Mouse (Mus musculus) midbrain, embryonic 14.5 days (tissue): ENCODE results near the gene Aim2. TPM values are rescaled to one million over a fixed set of nuclear protein-coding genes. Genes with fewer than 3 reads are reported as not detected.
A peak's percentile ranks its signal among the peaks of the same experiment; 100 is the strongest.

Source experiments
- ATAC-seq: fragments of 200-750 bp; cut with Nextera tagmentation; 2 replicates; pipeline ENCODE4 v1.8.0; 2017; ENCODE audit warnings: moderate number of reproducible peaks, moderate library complexity; ENCODE audit not compliant: low FRiP score, low TSS enrichment
- DNase-seq: peaks from one replicate; pipeline ENCODE4 v3.0.0-alpha.2; 2015
- H3K27ac ChIP-seq: fragments of 300-500 bp; sonication (generic); replicated peaks from 2 replicates; pipeline ENCODE4 v1.5.1; 2014; ENCODE audit warnings: mild to moderate bottlenecking, low read depth, low read length, moderate library complexity
- H3K27me3 ChIP-seq: fragments of 300-500 bp; sonication (generic); 2 replicates; pipeline ENCODE4 v1.6.1; 2014; ENCODE audit warnings: low read length, control low read depth, mixed read lengths; ENCODE audit not compliant: control insufficient read depth, insufficient read depth
- H3K36me3 ChIP-seq: fragments of 300-500 bp; sonication (generic); 2 replicates; pipeline ENCODE4 v1.6.1; 2014; ENCODE audit warnings: low read length, control low read depth; ENCODE audit not compliant: control insufficient read depth, insufficient read depth
- H3K4me1 ChIP-seq: fragments of 300-500 bp; sonication (generic); 2 replicates; pipeline ENCODE4 v1.6.1; 2014; ENCODE audit warnings: mild to moderate bottlenecking, antibody characterized with exemption, low read length, control low read depth; ENCODE audit not compliant: control insufficient read depth, insufficient read depth
- H3K4me2 ChIP-seq: fragments of 300-500 bp; sonication (generic); 2 replicates; pipeline ENCODE4 v1.6.1; 2014; ENCODE audit warnings: mild to moderate bottlenecking, low read length, moderate library complexity
- H3K4me3 ChIP-seq: fragments of 300-500 bp; sonication (generic); replicated peaks from 2 replicates; pipeline ENCODE4 v1.5.1; 2014; ENCODE audit warnings: low read depth, low read length
- H3K9ac ChIP-seq: fragments of 300-500 bp; sonication (generic); replicated peaks from 2 replicates; pipeline ENCODE4 v1.6.1; 2014; ENCODE audit warnings: mild to moderate bottlenecking, low read length, moderate library complexity
- H3K9me3 ChIP-seq: fragments of 300-500 bp; sonication (generic); 2 replicates; pipeline ENCODE4 v1.6.1; 2016; ENCODE audit warnings: low read length, control low read depth, mixed read lengths; ENCODE audit not compliant: control insufficient read depth
- WGBS: fragments of 180-500 bp; shearing (Covaris S2); extraction: QIAGEN DNeasy Blood & Tissue Kit; methylation state at CpG from one replicate; pipeline ENCODE4 v1.1.7; 2014; 5-methylcytosine and 5-hydroxymethylcytosine counted together
- polyA plus RNA-seq: library from polyadenylated mRNA; unstranded; fragments of >200 nt; fragmentation: Nextera tagmentation; extraction: Ambion mirVana; gene quantifications from 2 replicates; pipeline ENCODE4 v1.2.1, GENCODE M21; 2014

Aim2 gene
- polyA plus RNA-seq, 1 experiment from 2014 or later: 2.4 TPM

DNA sequence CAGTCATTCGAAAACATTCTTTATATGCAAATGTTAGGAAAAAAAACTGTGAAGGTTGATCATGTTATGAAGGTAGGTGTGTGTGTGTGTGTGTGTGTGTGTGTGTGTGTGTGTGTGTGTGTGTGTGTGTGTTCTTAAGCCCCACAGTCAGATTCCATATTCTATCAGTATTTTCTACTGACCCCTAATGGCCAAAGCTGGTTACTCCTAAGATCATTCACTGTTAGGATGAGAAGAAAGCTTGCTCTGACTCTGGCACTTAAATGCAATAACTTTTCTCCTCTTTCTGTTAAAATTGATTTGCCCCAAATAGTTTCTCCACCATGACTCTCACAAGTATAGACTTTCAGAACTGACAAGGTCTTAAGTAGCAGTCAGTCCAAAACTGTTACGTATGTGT, 6.0 kb downstream of the Aim2 start:
- H3K4me1 ChIP-seq: peaks cover 22% of the 10 kb centered on the region; the same call in 1 of the 2 replicates
- H3K4me2 ChIP-seq: no peak overlapping the region
- WGBS: 89% methylated on average over 2 of the region's 2 CpGs
- DNase-seq (peak; percentile 57), ATAC-seq (no peak)
- H3K9ac ChIP-seq: no peak overlapping the region
- H3K36me3 ChIP-seq: 0 out of 2 replicates have a peak, but pooled peaks cover 3% of the 10 kb centered on the region
- no peaks in the 10 kb centered on the region for H3K27me3 ChIP-seq
- no peak overlapping the region for H3K27ac ChIP-seq
- no peak overlapping the region for H3K4me3 ChIP-seq
- H3K9me3 ChIP-seq: no peaks in the 10 kb centered on the region

DNA sequence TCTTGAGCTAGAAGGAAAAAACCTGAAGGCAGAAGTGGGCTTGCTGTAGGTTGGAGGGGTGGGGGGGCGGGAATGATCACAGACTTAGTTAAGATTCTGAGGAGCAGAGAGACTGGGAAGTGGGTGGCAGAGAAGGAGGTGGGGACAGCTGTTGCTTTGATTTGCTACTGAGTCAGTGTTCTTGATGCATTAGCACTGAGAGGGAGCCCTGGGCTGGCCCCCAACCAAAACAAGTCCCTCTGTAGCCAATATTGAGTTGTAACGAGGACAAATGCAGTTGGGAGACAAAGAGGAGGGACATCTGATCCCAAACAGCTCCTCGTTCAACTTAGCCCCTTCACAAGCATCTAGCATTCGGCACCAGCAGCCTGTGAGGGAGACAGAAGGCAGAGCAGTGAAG, 7.1 kb downstream of the Aim2 start:
- ATAC-seq: no peak
- no peak for DNase-seq
- no peak overlapping the region for H3K27ac ChIP-seq

DNA sequence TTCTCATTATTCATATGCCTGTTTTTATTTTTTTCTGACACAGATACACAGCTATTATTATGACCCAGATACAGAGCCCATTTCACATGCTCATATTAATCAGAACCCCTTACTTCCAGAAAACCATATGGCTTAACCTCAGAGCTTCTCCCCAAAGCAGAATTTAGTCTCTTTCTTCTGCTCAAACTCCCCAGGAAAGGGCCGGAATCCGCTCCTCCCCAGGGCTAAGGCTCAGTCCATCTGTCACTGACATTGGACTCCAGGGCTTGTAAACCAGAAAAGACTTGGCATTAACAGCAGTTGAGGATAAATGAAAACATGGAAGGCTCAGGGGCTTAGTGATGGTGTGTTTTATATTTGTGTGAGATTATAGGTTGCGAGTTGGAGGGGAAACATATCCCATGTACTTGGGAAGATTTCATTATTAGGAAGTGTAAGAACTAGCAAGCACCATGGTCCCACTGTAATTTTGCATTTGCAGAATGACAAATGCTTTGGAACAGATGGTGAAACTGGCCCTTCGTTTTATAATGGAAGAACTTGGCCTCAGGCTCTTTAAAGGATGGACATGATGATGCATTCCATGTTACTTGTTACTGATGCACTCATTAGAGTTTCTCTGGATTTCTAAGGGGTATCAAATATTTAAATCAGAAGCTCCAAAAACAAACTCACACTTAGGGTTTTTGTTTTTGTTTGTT, 9.1 kb downstream of the Aim2 start:
- no peaks in the 10 kb centered on the region for H3K27me3 ChIP-seq
- ATAC-seq (no peak), DNase-seq (no peak)
- no peak overlapping the region for H3K4me2 ChIP-seq
- H3K36me3 ChIP-seq: 0 out of 2 replicates have a peak, but pooled peaks cover 6% of the 10 kb centered on the region
- no peak overlapping the region for H3K4me3 ChIP-seq
- H3K9me3 ChIP-seq: no peaks in the 10 kb centered on the region
- 0 out of 2 replicates have a peak overlapping the region, but pooled peaks have one; percentile 38 for H3K27ac ChIP-seq
- H3K4me1 ChIP-seq: peaks cover 35% of the 10 kb centered on the region
- 44% methylated on average over 4 of the region's 4 CpGs for WGBS
- H3K9ac ChIP-seq: no peak overlapping the region

More for the DNA sequence above, 7.1 kb downstream of the Aim2 start:
- Histone ChIP-seq H3K4me3 (no peak overlapping the region), H3K4me2 (no peak overlapping the region), H3K4me1 (peaks cover 22% of the 10 kb centered on the region; the same call in 1 of the 2 replicates), H3K9ac (no peak overlapping the region), H3K9me3 (no peaks in the 10 kb centered on the region), H3K36me3 (0 out of 2 replicates have a peak, but pooled peaks cover 3% of the 10 kb centered on the region), H3K27me3 (no peaks in the 10 kb centered on the region)
- 31% methylated on average over 4 of the region's 4 CpGs for WGBS

DNA sequence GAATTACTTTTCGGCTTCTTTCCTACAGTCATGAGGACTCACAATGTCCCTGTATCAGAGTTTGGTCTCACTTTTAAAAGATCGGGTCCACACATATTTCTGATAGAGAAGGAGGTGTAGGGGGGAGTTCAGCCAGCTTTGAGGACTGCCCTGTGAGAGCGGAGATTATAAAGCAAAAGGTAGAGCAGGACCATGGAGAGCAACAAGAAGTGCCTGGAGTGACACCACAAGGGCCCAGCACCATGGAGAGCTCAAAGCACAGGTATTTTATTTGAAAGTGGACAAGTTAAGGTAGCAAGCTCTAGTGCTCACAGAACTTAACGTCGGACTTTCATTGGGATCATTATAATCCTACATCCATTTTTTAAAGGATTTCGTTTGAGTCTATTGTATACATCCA, 11.0 kb downstream of the Aim2 start:
- no peak overlapping the region for H3K4me3 ChIP-seq
- peaks cover 46% of the 10 kb centered on the region for H3K4me1 ChIP-seq
- H3K4me2 ChIP-seq: no peak overlapping the region
- DNase-seq (no peak), ATAC-seq (no peak)
- H3K27ac ChIP-seq: no peak overlapping the region
- no peaks in the 10 kb centered on the region for H3K9me3 ChIP-seq
- 55% methylated on average over 6 of the region's 6 CpGs for WGBS
- H3K27me3 ChIP-seq: no peaks in the 10 kb centered on the region
- 0 out of 2 replicates have a peak, but pooled peaks cover 6% of the 10 kb centered on the region for H3K36me3 ChIP-seq
- H3K9ac ChIP-seq: no peak overlapping the region

DNA sequence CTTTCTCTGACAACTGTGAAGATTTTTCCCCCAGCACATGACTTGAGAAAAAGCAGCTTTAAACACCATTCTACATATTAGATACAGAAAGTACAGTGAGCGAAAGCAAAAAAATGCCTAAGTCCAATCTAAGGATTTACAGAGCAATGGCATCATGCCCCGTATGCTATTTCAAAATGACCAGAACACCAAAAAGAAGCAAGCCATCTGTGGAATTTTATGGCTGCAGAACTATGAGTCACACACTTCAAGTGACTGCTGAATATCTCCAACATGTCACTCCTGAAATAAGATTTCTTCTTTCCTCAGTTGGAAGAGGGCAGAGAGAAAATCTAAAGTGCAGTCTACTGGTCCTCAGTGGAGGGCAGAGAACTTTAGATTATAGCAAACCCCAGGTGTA, 12.8 kb downstream of the Aim2 start:
- 92% methylated on average over 2 of the region's 2 CpGs for WGBS
- Histone ChIP-seq H3K36me3 (0 out of 2 replicates have a peak, but pooled peaks cover 4% of the 10 kb centered on the region), H3K4me1 (peaks cover 45% of the 10 kb centered on the region)

DNA sequence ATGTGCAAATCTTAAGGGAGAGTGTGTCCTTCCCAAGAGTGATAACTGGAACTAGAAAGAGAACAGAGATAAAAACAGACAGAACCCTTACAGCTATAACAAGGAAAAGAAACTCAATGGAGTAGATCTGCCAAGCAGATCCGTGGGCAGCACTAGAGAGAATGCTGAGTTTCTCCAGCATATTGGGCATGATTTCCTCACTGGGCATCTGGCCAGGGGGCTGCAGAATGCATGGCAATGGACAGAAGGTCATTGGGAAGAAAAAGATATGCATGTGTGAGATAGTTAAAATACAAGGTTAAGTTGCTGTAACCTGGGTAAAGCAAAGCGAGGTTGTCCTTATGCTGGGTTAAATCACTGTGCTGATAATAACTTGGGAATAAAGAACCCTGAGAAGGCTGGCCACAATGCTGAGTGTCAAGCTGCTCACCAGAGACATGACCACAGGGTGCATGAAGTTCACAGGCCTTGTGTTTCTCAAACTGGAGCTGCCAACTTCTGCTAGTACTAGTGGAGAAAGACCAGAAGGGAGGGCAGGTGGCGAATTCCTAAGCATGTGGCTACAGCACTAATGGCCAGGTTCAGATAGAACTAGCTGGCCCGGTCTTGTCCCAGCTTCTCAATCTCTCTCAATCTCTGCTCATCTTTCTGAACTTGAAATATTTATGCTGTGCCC, 13.6 kb downstream of the Aim2 start:
- 0 out of 2 replicates have a peak, but pooled peaks cover 4% of the 10 kb centered on the region for H3K36me3 ChIP-seq
- no peak for DNase-seq
- peaks cover 40% of the 10 kb centered on the region for H3K4me1 ChIP-seq
- no peak for ATAC-seq
- WGBS: 90% methylated on average over 4 of the region's 4 CpGs
- H3K27me3 ChIP-seq: no peaks in the 10 kb centered on the region
- H3K9ac ChIP-seq: no peak overlapping the region
- H3K4me3 ChIP-seq: no peak overlapping the region
- H3K27ac ChIP-seq: no peak overlapping the region
- no peak overlapping the region for H3K4me2 ChIP-seq
- H3K9me3 ChIP-seq: no peaks in the 10 kb centered on the region

More for the DNA sequence above, 12.8 kb downstream of the Aim2 start:
- Histone ChIP-seq H3K27ac (no peak overlapping the region), H3K4me2 (no peak overlapping the region), H3K27me3 (no peaks in the 10 kb centered on the region), H3K9me3 (no peaks in the 10 kb centered on the region), H3K4me3 (no peak overlapping the region), H3K9ac (no peak overlapping the region)
- DNase-seq (no peak), ATAC-seq (no peak)

DNA sequence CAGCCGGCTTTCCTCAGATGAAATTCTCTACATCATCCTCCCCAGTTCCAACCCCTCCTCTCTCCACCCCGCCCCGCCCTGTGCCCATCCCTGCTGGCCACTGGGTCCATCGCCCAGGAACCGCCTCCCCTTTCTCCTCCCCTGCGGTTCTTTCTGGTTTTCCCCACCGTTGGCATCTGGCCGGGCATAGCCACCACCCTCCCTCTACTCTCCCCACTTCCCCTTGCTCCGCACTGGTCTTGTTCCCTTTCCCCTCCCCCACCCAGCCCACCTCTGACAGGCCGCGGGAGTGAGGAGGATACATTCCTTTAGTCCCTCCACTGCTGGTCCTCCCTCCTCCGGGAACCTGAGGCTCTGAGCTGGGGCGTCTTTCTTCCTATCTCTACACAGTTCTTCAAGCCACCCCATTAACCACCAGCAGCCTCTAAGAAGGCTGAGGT, 15.3 kb downstream of the Aim2 start:
- WGBS: under 1% methylated on average over 13 of the region's 13 CpGs
- peak; percentile 71 for DNase-seq
- H3K4me2 ChIP-seq: peak overlapping the region; percentile 77

DNA sequence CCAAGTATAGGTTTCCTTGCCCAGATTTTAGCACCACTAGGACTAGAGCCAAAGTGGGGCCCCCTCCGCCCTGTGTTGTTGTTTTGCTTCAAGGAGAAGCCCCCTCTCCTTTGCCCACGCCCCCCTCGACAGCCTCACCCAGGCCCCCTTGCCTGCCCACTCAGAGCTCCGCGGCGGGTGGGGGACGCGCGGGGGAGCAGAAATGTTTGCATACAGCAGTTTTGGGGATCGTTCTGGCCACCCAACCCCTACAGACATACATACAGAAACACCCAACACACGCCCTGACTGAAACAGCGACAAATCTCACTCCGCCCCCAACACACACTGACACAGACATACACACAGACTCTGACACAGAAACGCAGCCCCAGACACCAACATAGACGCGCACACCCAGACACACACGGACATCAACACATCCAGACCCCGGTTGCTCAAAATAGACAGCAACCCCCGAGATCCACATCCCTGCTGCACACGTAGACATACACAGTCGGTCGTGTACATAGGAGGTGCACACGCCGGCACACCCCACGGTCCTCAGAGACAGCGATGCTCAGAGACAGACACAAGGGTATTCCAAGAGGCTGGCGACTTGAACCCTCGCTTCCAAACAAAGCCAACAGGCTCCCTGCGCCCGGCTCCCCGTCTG, 16.1 kb downstream of the Aim2 start:
- H3K36me3 ChIP-seq: 0 out of 2 replicates have a peak, but pooled peaks cover 4% of the 10 kb centered on the region
- no peaks in the 10 kb centered on the region for H3K9me3 ChIP-seq
- peak overlapping the region; percentile 95 for H3K9ac ChIP-seq
- H3K4me3 ChIP-seq: peak overlapping the region; percentile 99
- ATAC-seq (peak; percentile 67), DNase-seq (peak; percentile 74)
- under 1% methylated on average over 31 of the region's 31 CpGs for WGBS
- H3K27me3 ChIP-seq: no peaks in the 10 kb centered on the region
- peak overlapping the region; percentile 77 for H3K4me2 ChIP-seq
- H3K4me1 ChIP-seq: peaks cover 26% of the 10 kb centered on the region
- H3K27ac ChIP-seq: peak overlapping the region; percentile 94

More for the DNA sequence above, 15.3 kb downstream of the Aim2 start:
- H3K27me3 ChIP-seq: no peaks in the 10 kb centered on the region
- H3K4me1 ChIP-seq: peaks cover 30% of the 10 kb centered on the region
- H3K27ac ChIP-seq: peak overlapping the region; percentile 94
- H3K4me3 ChIP-seq: peak overlapping the region; percentile 99
- no peaks in the 10 kb centered on the region for H3K9me3 ChIP-seq
- peak; percentile 48 for ATAC-seq
- H3K9ac ChIP-seq: peak overlapping the region; percentile 95
- H3K36me3 ChIP-seq: 0 out of 2 replicates have a peak, but pooled peaks cover 4% of the 10 kb centered on the region
